Mouse (Mus musculus) liver, embryonic 14.5 days (tissue): ENCODE measurements around the gene Pik3cd. TPM values are rescaled to one million over a fixed set of nuclear protein-coding genes. Genes with fewer than 3 reads are reported as not detected.

ENCODE experiments used
- ATAC-seq: fragments of 200-750 bp; cut with Nextera tagmentation; 2 replicates; pipeline ENCODE4 v1.8.0; 2017; ENCODE audit warnings: moderate number of reproducible peaks, mild to moderate bottlenecking, moderate library complexity; ENCODE audit not compliant: insufficient read depth
- DNase-seq, 3 experiments: peaks; one replicate each; pipeline ENCODE4 v3.0.0-alpha.2; 2012 to 2013; ENCODE audit warnings: low read depth in 3 of 3, low spot score in 3 of 3
- H3K27ac ChIP-seq: fragments of 300-500 bp; sonication (generic); 2 replicates; pipeline ENCODE4 v1.5.1; 2014; ENCODE audit warnings: moderate library complexity, mild to moderate bottlenecking, control low read depth, inconsistent platforms
- H3K27me3 ChIP-seq: fragments of 300-500 bp; sonication (generic); 2 replicates; pipeline ENCODE4 v1.6.1; 2014; ENCODE audit warnings: mild to moderate bottlenecking, low read length, moderate library complexity; ENCODE audit not compliant: control insufficient read depth, insufficient read depth
- H3K36me3 ChIP-seq: fragments of 300-500 bp; sonication (generic); replicated peaks from 2 replicates; pipeline ENCODE4 v1.6.1; 2014; ENCODE audit warnings: low read depth; ENCODE audit not compliant: control insufficient read depth, insufficient read depth
- H3K4me1 ChIP-seq, 2 experiments: fragments of 200-500 bp in 1 of 2; fragments of 300-500 bp in 1 of 2; sonication (generic) in 1 of 2; replicated peaks; 2 replicates each; pipeline ENCODE4 v1.6.1; 2012 to 2014; ENCODE audit warnings: antibody characterized with exemption in 1 of 2, inconsistent platforms in 1 of 2, low read length in 1 of 2; ENCODE audit not compliant: control insufficient read depth in 2 of 2, insufficient read depth in 2 of 2
- H3K4me2 ChIP-seq: fragments of 300-500 bp; sonication (generic); 2 replicates; pipeline ENCODE4 v1.6.1; 2014; ENCODE audit warnings: low read depth, mild to moderate bottlenecking, control low read depth, moderate library complexity
- H3K4me3 ChIP-seq, 2 experiments: fragments of 200-500 bp in 1 of 2; fragments of 300-500 bp in 1 of 2; sonication (generic) in 1 of 2; 2 replicates each; pipeline ENCODE4 v1.5.1; 2012 to 2014; ENCODE audit warnings: low read depth in 2 of 2, low read length in 2 of 2, mild to moderate bottlenecking in 2 of 2, control low read depth in 1 of 2, inconsistent platforms in 1 of 2, moderate library complexity in 1 of 2; ENCODE audit not compliant: insufficient read depth in 1 of 2
- H3K9ac ChIP-seq: fragments of 300-500 bp; sonication (generic); replicated peaks from 2 replicates; pipeline ENCODE4 v1.6.1; 2014; ENCODE audit warnings: mild to moderate bottlenecking, control low read depth, moderate library complexity
- H3K9me3 ChIP-seq: fragments of 300-500 bp; sonication (generic); 2 replicates; pipeline ENCODE4 v1.6.1; 2016; ENCODE audit warnings: low read length, mixed read lengths; ENCODE audit not compliant: control insufficient read depth
- CTCF ChIP-seq: IDR thresholded peaks from 2 replicates; pipeline ENCODE4 v1.5.1; 2016; ENCODE audit warnings: antibody characterized with exemption, low read depth, control low read depth
- EP300 ChIP-seq: IDR thresholded peaks from 2 replicates; pipeline ENCODE4 v1.6.1; 2016; ENCODE audit warnings: antibody characterized with exemption, low read depth
- WGBS: fragments of 180-500 bp; shearing (Covaris S2); extraction: QIAGEN DNeasy Blood & Tissue Kit; methylation state at CpG from one replicate; pipeline ENCODE4 v1.1.7; 2014; ENCODE audit not compliant: insufficient replicate concordance; 5-methylcytosine and 5-hydroxymethylcytosine counted together
- polyA plus RNA-seq, 2 experiments: library from polyadenylated mRNA; depleted of rRNA in 1 of 2; stranded (reverse) in 1 of 2; unstranded in 1 of 2; fragments of >200 nt; fragmentation: Nextera tagmentation in 1 of 2; extraction: Ambion mirVana in 1 of 2; gene quantifications; 2 replicates each; pipeline versions ENCODE4 v1.2.1 to v1.2.3; 2012 to 2014

Pik3cd gene
- polyA plus RNA-seq, 2 experiments = 3.9 to 4.3 TPM

GRCm38 (mm10) chr4:149604518-149604917, 97.9 kb downstream of the Pik3cd start:
- WGBS = 62% methylated on average over 3 of the region's 3 CpGs
- H3K4me3 ChIP-seq = no peak overlapping the region
- H3K36me3 ChIP-seq = no peaks in the 10 kb centered on the region
- H3K27ac ChIP-seq = no peak overlapping the region
- no peak overlapping the region for H3K4me2 ChIP-seq
- no peak for ATAC-seq
- H3K9me3 ChIP-seq = no peaks in the 10 kb centered on the region
- no peak overlapping the region for H3K9ac ChIP-seq
- TF ChIP-seq CTCF = peak; percentile 61
- TF ChIP-seq EP300 = no peak
- no peaks in the 10 kb centered on the region for H3K4me1 ChIP-seq
- DNase-seq = no peak
- H3K27me3 ChIP-seq = no peaks in the 10 kb centered on the region

- ATAC-seq = no peak
- no peak for DNase-seq
- no peaks in the 10 kb centered on the region for H3K27me3 ChIP-seq
- H3K4me2 ChIP-seq = no peak overlapping the region
- TF ChIP-seq EP300 (no peak), CTCF (no peak)
- H3K36me3 ChIP-seq = no peaks in the 10 kb centered on the region
- no peak overlapping the region for H3K4me3 ChIP-seq
- no peaks in the 10 kb centered on the region for H3K9me3 ChIP-seq
- no peaks in the 10 kb centered on the region for H3K4me1 ChIP-seq
- WGBS = 17% methylated on average over 1 of the region's 1 CpGs
- H3K9ac ChIP-seq = no peak overlapping the region
- H3K27ac ChIP-seq = no peak overlapping the region
Observed at GRCm38 (mm10) chr4:149603860-149604259, 98.5 kb downstream of the Pik3cd start.

- ATAC-seq (no peak), DNase-seq (no peak)
- H3K27me3 ChIP-seq = no peaks in the 10 kb centered on the region
- H3K9me3 ChIP-seq = no peaks in the 10 kb centered on the region
- no peaks in the 10 kb centered on the region for H3K36me3 ChIP-seq
- H3K9ac ChIP-seq = no peak overlapping the region
- no peak overlapping the region for H3K27ac ChIP-seq
- no peak overlapping the region for H3K4me3 ChIP-seq
- no peak overlapping the region for H3K4me2 ChIP-seq
- no peaks in the 10 kb centered on the region for H3K4me1 ChIP-seq
- TF ChIP-seq EP300 (no peak), CTCF (no peak)
- 46% methylated on average over 7 of the region's 7 CpGs for WGBS
Observed at GRCm38 (mm10) chr4:149602236-149602635, 100.1 kb downstream of the Pik3cd start.

- H3K36me3 ChIP-seq = no peaks in the 10 kb centered on the region
- no peak for TF ChIP-seq CTCF
- no peak for TF ChIP-seq EP300
- no peaks in the 10 kb centered on the region for H3K4me1 ChIP-seq
- DNase-seq (no peak), ATAC-seq (no peak)
- H3K9ac ChIP-seq = no peak overlapping the region
- no peak overlapping the region for H3K4me3 ChIP-seq
- no peaks in the 10 kb centered on the region for H3K27me3 ChIP-seq
- no peaks in the 10 kb centered on the region for H3K9me3 ChIP-seq
- no peak overlapping the region for H3K4me2 ChIP-seq
- H3K27ac ChIP-seq = no peak overlapping the region
- WGBS = 36% methylated on average over 4 of the region's 4 CpGs
Observed at GRCm38 (mm10) chr4:149601484-149601883, 100.9 kb downstream of the Pik3cd start.

GRCm38 (mm10) chr4:149600130-149600529, 102.2 kb downstream of the Pik3cd start:
- H3K36me3 ChIP-seq = no peaks in the 10 kb centered on the region
- no peak overlapping the region for H3K9ac ChIP-seq
- WGBS = 59% methylated on average over 4 of the region's 4 CpGs
- no peak for DNase-seq
- no peak overlapping the region for H3K4me3 ChIP-seq
- TF ChIP-seq CTCF (no peak), EP300 (no peak)
- H3K27me3 ChIP-seq = no peaks in the 10 kb centered on the region
- H3K4me2 ChIP-seq = no peak overlapping the region
- no peak for ATAC-seq
- H3K9me3 ChIP-seq = no peaks in the 10 kb centered on the region
- no peaks in the 10 kb centered on the region for H3K4me1 ChIP-seq
- H3K27ac ChIP-seq = no peak overlapping the region
